Mouse (Mus musculus) liver, adult 2 months (tissue): ENCODE measurements around the gene Cyp4a32.

Source experiments
- CTCF ChIP-seq: fragments of 200-500 bp; IDR thresholded peaks from 2 replicates; pipeline ENCODE4 v1.5.1; 2011; ENCODE audit warnings: low read depth, low read length, control low read depth
- POLR2A ChIP-seq: fragments of 200-500 bp; IDR thresholded peaks from 2 replicates; pipeline ENCODE4 v1.6.1; 2011; ENCODE audit warnings: low read length, control low read depth; ENCODE audit not compliant: insufficient read depth; ENCODE audit errors: extremely low read depth

DNA sequence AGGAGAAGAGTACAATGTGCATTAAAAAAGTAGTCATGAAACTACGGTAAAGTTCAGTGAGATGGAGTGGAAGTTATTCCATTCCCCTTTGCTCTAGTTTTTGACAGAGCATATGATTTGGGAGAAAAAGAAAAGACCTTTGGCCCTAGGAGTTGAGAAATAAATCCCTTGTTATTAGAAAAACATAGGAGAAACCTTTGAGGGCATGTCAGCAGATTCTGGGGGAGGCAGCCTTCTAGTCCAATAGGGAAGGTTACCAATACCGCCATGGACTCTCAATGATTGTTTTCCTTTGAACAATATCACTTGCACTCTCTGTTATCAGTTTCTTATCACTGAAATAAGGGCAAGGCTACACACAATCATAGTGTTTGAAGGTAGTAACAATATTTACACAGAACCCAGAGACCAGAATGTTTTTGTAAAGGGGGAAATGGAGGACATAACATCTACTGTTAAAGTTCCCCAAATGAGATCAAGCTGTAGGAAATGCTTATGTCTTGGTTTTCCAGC, 3.9 kb upstream of the Cyp4a32 start:
- TF ChIP-seq POLR2A (no peak), CTCF (no peak)
